Mouse (Mus musculus) midbrain, postnatal 0 days (tissue): ENCODE measurements around the gene Grhl3. TPM values are rescaled to one million over a fixed set of nuclear protein-coding genes. Genes with fewer than 3 reads are reported as not detected.

Source experiments
- ATAC-seq: fragments of 200-750 bp; cut with Nextera tagmentation; 2 replicates; pipeline ENCODE4 v1.8.0; 2017; ENCODE audit warnings: moderate number of reproducible peaks, mild to moderate bottlenecking, moderate TSS enrichment, moderate library complexity; ENCODE audit not compliant: low FRiP score
- DNase-seq: peaks from one replicate; pipeline ENCODE4 v3.0.0-alpha.2; 2015; ENCODE audit warnings: low spot score
- H3K27ac ChIP-seq: fragments of 300-500 bp; sonication (generic); 2 replicates; pipeline ENCODE4 v1.5.1; 2014; ENCODE audit warnings: low read depth, mild to moderate bottlenecking, low read length, mixed read lengths
- H3K27me3 ChIP-seq: fragments of 300-500 bp; sonication (generic); 2 replicates; pipeline ENCODE4 v1.6.1; 2014; ENCODE audit warnings: low read length, control low read depth, mixed read lengths; ENCODE audit not compliant: insufficient read depth
- H3K36me3 ChIP-seq: fragments of 300-500 bp; sonication (generic); 2 replicates; pipeline ENCODE4 v1.6.1; 2014; ENCODE audit warnings: low read length, control low read depth, mixed read lengths; ENCODE audit not compliant: insufficient read depth
- H3K4me1 ChIP-seq: fragments of 300-500 bp; sonication (generic); 2 replicates; pipeline ENCODE4 v1.6.1; 2014; ENCODE audit warnings: mild to moderate bottlenecking, control low read depth, antibody characterized with exemption, low read length, mixed read lengths; ENCODE audit not compliant: insufficient read depth
- H3K4me2 ChIP-seq: fragments of 300-500 bp; sonication (generic); 2 replicates; pipeline ENCODE4 v1.6.1; 2014; ENCODE audit warnings: low read depth, mild to moderate bottlenecking, low read length, mixed read lengths; ENCODE audit not compliant: poor library complexity, severe bottlenecking
- H3K4me3 ChIP-seq: fragments of 300-500 bp; sonication (generic); 2 replicates; pipeline ENCODE4 v1.5.1; 2014; ENCODE audit warnings: low read depth, mild to moderate bottlenecking, low read length, moderate library complexity
- H3K9ac ChIP-seq: fragments of 300-500 bp; sonication (generic); replicated peaks from 2 replicates; pipeline ENCODE4 v1.6.1; 2014; ENCODE audit warnings: mild to moderate bottlenecking, low read length, moderate library complexity, mixed read lengths; ENCODE audit not compliant: poor library complexity, severe bottlenecking
- H3K9me3 ChIP-seq: fragments of 300-500 bp; sonication (generic); 2 replicates; pipeline ENCODE4 v1.6.1; 2016; ENCODE audit warnings: low read length, control low read depth
- CTCF ChIP-seq: IDR thresholded peaks from 2 replicates; pipeline ENCODE4 v1.5.1; 2016; ENCODE audit warnings: antibody characterized with exemption, mild to moderate bottlenecking
- WGBS: fragments of 180-500 bp; shearing (Covaris S2); extraction: QIAGEN DNeasy Blood & Tissue Kit; methylation state at CpG from one replicate; pipeline ENCODE4 v1.1.7; 2014; 5-methylcytosine and 5-hydroxymethylcytosine counted together
- microRNA-seq: library from miRNA; unstranded; fragments of <30 nt; microRNA quantifications from one replicate; pipeline ENCODE4, GENCODE M21; 2016; ENCODE audit warnings: borderline number of aligned reads
- polyA plus RNA-seq: library from polyadenylated mRNA; unstranded; fragments of >200 nt; fragmentation: Nextera tagmentation; extraction: Ambion mirVana; gene quantifications from 2 replicates; pipeline ENCODE4 v1.2.1, GENCODE M21; 2015
- total RNA-seq: library from RNA; depleted of rRNA; stranded (reverse); fragments of >200 nt; gene quantifications from 2 replicates; pipeline ENCODE4 v1.2.3, GENCODE M21; 2014; rRNA removed

Grhl3 gene
- total and polyA plus RNA-seq, 2 experiments from 2014 or later: 1.5 to 2.7 TPM

- Histone ChIP-seq H3K36me3 (peaks cover 9% of the 10 kb centered on the region), H3K9ac (no peak overlapping the region), H3K4me1 (0 out of 2 replicates have a peak, but pooled peaks cover 2% of the 10 kb centered on the region), H3K27me3 (no peaks in the 10 kb centered on the region), H3K27ac (peak overlapping the region; percentile 77; the same call in 1 of the 2 replicates), H3K9me3 (no peaks in the 10 kb centered on the region), H3K4me2 (peak overlapping the region; percentile 87), H3K4me3 (peak overlapping the region; percentile 64)
- TF ChIP-seq CTCF: peak; percentile 23; the same call in 1 of the 2 replicates
- WGBS: 12% methylated on average over 18 of the region's 18 CpGs
- ATAC-seq: no peak
- DNase-seq: peak; percentile 73
These were observed 77.6 kb downstream of the Grhl3 start for GRCm38 (mm10) chr4:135495810-135496209.

GRCm38 (mm10) chr4:135495397-135495791, 78.0 kb downstream of the Grhl3 start:
- 11% methylated on average over 9 of the region's 9 CpGs for WGBS
- Histone ChIP-seq H3K9ac (peak overlapping the region; percentile 55), H3K36me3 (peaks cover 13% of the 10 kb centered on the region), H3K27me3 (no peaks in the 10 kb centered on the region), H3K27ac (peak overlapping the region; percentile 77), H3K4me1 (0 out of 2 replicates have a peak, but pooled peaks cover 2% of the 10 kb centered on the region), H3K4me2 (peak overlapping the region; percentile 87), H3K9me3 (no peaks in the 10 kb centered on the region), H3K4me3 (peak overlapping the region; percentile 64)
- no peak for TF ChIP-seq CTCF
- ATAC-seq (no peak), DNase-seq (no peak)

GRCm38 (mm10) chr4:135494521-135495396, 78.7 kb downstream of the Grhl3 start, which contains the start of the genes Stpg1 and Nipal3:
TSS of gene Stpg1 (plus strand) at chr4:135494790.
TSS of gene Nipal3 (minus strand) at chr4:135495038.
- Histone ChIP-seq H3K4me3 (peak within 1 kb of the TSS; percentile 64), H3K4me2 (peak within 1 kb of the TSS; percentile 87), H3K27ac (peak within 1 kb of the TSS; percentile 77), H3K9ac (peak within 1 kb of the TSS; percentile 55), H3K9me3 (no peaks in the 10 kb centered on the region), H3K4me1 (0 out of 2 replicates have a peak, but pooled peaks cover 2% of the 10 kb centered on the region), H3K27me3 (no peaks in the 10 kb centered on the region), H3K36me3 (peaks cover 16% of the 10 kb centered on the region)
- peak; percentile 82 for TF ChIP-seq CTCF
- whole genome bisulfite sequencing: under 1% methylated on average over 53 of the region's 53 CpGs
- DNase-seq (peak; percentile 98), ATAC-seq (peak; percentile 97)

DNA sequence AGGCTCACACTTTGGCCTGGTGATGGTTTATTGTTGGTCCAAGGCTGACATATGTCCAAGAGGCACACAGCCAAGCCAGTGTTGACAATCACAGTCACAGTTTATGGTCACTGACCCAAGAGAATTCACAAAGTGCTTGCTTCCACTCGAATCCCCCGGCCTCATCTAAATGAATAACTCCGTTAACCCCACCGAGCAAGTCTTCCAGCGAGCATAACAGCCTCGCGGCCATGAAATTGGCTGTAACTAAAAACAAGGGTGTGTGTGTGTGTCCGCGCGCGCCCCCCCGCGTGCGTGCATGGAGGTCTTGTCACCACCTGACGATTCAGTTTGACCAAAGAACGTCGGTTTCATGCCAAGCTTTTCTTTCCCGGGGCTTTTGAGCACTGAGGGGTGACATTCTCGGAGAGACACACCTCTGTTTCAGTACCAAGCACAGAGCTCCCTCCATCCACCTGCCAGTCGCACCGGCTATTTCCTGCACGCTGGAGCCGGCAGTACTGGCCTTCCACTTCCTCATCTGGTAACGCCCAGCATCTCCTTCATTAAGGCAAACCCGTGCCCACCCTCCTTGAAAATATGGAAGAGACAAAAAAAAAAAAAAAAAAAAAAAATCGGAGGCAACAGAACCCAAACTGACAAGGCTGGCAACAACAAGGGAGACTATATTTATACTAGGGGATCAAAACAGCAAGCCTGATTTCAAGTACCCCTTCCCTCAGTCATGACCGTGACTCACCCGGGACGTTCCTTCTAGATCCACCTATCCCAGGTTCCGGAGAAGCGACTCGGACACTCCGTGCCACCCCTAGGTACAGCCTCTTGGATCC, 79.5 kb downstream of the Grhl3 start:
- H3K4me3 ChIP-seq: peak overlapping the region; percentile 64
- peak overlapping the region; percentile 87 for H3K4me2 ChIP-seq
- 1% methylated on average over 33 of the region's 33 CpGs for WGBS
- peaks cover 22% of the 10 kb centered on the region for H3K36me3 ChIP-seq
- peak overlapping the region; percentile 52 for H3K9ac ChIP-seq
- peak; percentile 37; the same call in 1 of the 2 replicates for TF ChIP-seq CTCF
- H3K4me1 ChIP-seq: 0 out of 2 replicates have a peak, but pooled peaks cover 2% of the 10 kb centered on the region
- ATAC-seq: no peak; the same call in 1 of the 2 replicates
- H3K9me3 ChIP-seq: no peaks in the 10 kb centered on the region
- H3K27me3 ChIP-seq: no peaks in the 10 kb centered on the region
- peak overlapping the region; percentile 77 for H3K27ac ChIP-seq
- DNase-seq: peak; percentile 65

- H3K27me3 ChIP-seq: no peaks in the 10 kb centered on the region
- 52% methylated on average over 4 of the region's 4 CpGs for WGBS
- 0 out of 2 replicates have a peak, but pooled peaks cover 2% of the 10 kb centered on the region for H3K4me1 ChIP-seq
- peak overlapping the region; percentile 52; the same call in 1 of the 2 replicates for H3K9ac ChIP-seq
- H3K4me3 ChIP-seq: peak overlapping the region; percentile 64
- DNase-seq: no peak
- H3K36me3 ChIP-seq: peaks cover 28% of the 10 kb centered on the region
- H3K4me2 ChIP-seq: peak overlapping the region; percentile 87
- no peak for ATAC-seq
- no peak overlapping the region for H3K27ac ChIP-seq
- no peaks in the 10 kb centered on the region for H3K9me3 ChIP-seq
- no peak for TF ChIP-seq CTCF
These were observed 80.2 kb downstream of the Grhl3 start for GRCm38 (mm10) chr4:135493271-135493670.

Small RNA genes within 50 kb of the gene (microRNA-seq; reads per million reads assigned to microRNA genes)
- gene Gm25317: not detected

Other genes with a start within 250 kb of the Grhl3 start
- gene Srrm1, start 220.3 kb downstream of the Grhl3 start, total RNA-seq: 40.1 and 48.3 TPM in 2 replicates
- 142 and 173 TPM in 2 replicates for gene Srrm1, start 220.3 kb downstream of the Grhl3 start, polyA plus RNA-seq
- gene Ncmap, start 175.4 kb downstream of the Grhl3 start, total RNA-seq: 0.71 and 1.3 TPM in 2 replicates
- 0.98 and 1.5 TPM in 2 replicates for gene Ncmap, start 175.4 kb downstream of the Grhl3 start, polyA plus RNA-seq
- 89.6 and 113 TPM in 2 replicates for gene Rcan3, start 139.8 kb downstream of the Grhl3 start, total RNA-seq
- gene Rcan3, start 139.8 kb downstream of the Grhl3 start, polyA plus RNA-seq: 61.6 and 67.7 TPM in 2 replicates
- 0.55 TPM in 1 of 2 replicates, not detected in the other for gene Stpg1, start 78.8 kb downstream of the Grhl3 start, total RNA-seq
- gene Stpg1, start 78.8 kb downstream of the Grhl3 start, polyA plus RNA-seq: 0.28 and 0.40 TPM in 2 replicates
- 89.3 and 132 TPM in 2 replicates for gene Nipal3, start 78.6 kb downstream of the Grhl3 start, total RNA-seq
- 6.5 and 10.9 TPM in 2 replicates for gene Nipal3, start 78.6 kb downstream of the Grhl3 start, polyA plus RNA-seq
- 0.22 and 0.28 TPM in 2 replicates for gene Ifnlr1, start 112.7 kb upstream of the Grhl3 start, total RNA-seq
- 0.06 and 0.10 TPM in 2 replicates for gene Ifnlr1, start 112.7 kb upstream of the Grhl3 start, polyA plus RNA-seq
- 0.11 TPM in 1 of 2 replicates, not detected in the other for gene Il22ra1, start 154.5 kb upstream of the Grhl3 start, total RNA-seq
- not detected in 2 replicates for gene Il22ra1, start 154.5 kb upstream of the Grhl3 start, polyA plus RNA-seq
- gene Myom3, start 186.1 kb upstream of the Grhl3 start, total RNA-seq: 0.60 and 0.99 TPM in 2 replicates
- 1.4 and 1.6 TPM in 2 replicates for gene Myom3, start 186.1 kb upstream of the Grhl3 start, polyA plus RNA-seq